Mouse (Mus musculus): ENCODE results near the gene 4930518I15Rik.

GRCm38 (mm10) chr2:156834336-156834735 lies 23.4 kb downstream of the 4930518I15Rik start:
- no peak for TF ChIP-seq POLR2A (IDR thresholded peaks at IDR 0.05; ENCODE audit: insufficient read depth, low read length)
- TF ChIP-seq CTCF (IDR thresholded peaks at IDR 0.05; ENCODE audit: low read depth, low read length), result no peak
- no peak for TF ChIP-seq EP300 (IDR thresholded peaks at IDR 0.05; ENCODE audit: insufficient read depth, low read depth, low read length)

Measured in ES-Bruce4 (cell line).